Comparison of ENCODE assay signal across 8 mouse cellular contexts in genomic region chr17:29326531-29327529, GRCm38 (mm10). TPM values are rescaled to one million over a fixed set of nuclear protein-coding genes. Genes with fewer than 3 reads are reported as not detected.
A peak's percentile ranks its signal among the peaks of the same experiment; 100 is the strongest.
DNase-seq lines count a peak whose midpoint lies in the region; ATAC-seq and TF ChIP-seq lines count a peak whose summit lies in the region.

No protein-coding gene starts in this region.

- peak overlapping the region; percentile 61; the same call in 1 of the 2 replicates for H3K27ac ChIP-seq in layer of hippocampus, adult 2 months
- no peak overlapping the region for H3K27ac ChIP-seq in embryonic facial prominence, embryonic 14.5 days (replicated peaks; ENCODE audit: low read depth, low read length)
- peak overlapping the region; percentile 81 for H3K27ac ChIP-seq in hindbrain, embryonic 13.5 days
- peak overlapping the region; percentile 66 for H3K27ac ChIP-seq in midbrain, embryonic 11.5 days (ENCODE audit: low read depth, low read length)
- no peak overlapping the region for H3K27ac ChIP-seq in thymus, adult 2 months (ENCODE audit: control insufficient read depth, insufficient read depth, low read length)

- H3K9ac ChIP-seq in embryonic facial prominence, embryonic 14.5 days (ENCODE audit: low read depth, low read length): peak overlapping the region; percentile 48
- peak overlapping the region; percentile 67 for H3K9ac ChIP-seq in hindbrain, embryonic 13.5 days
- peak overlapping the region; percentile 66 for H3K9ac ChIP-seq in midbrain, embryonic 11.5 days (ENCODE audit: low read length)

- peak in 1 of 2 experiments; percentile 29 for DNase-seq in layer of hippocampus, adult 2 months (ENCODE audit: low spot score in 2 of 2)
- no peak for DNase-seq in layer of hippocampus, adult 18-20 months (ENCODE audit: low spot score in 2 of 2)
- DNase-seq in embryonic facial prominence, embryonic 14.5 days (ENCODE audit: low spot score): peak; percentile 58
- DNase-seq in midbrain, embryonic 11.5 days (ENCODE audit: low spot score, missing footprints): peak; percentile 96
- no peak for DNase-seq in T-cell, adult 2 months (ENCODE audit: low spot score)
- no peak for DNase-seq in thymus, adult 2 months
- DNase-seq in thymus, postnatal 0 days (ENCODE audit: low spot score): no peak

- H3K9me3 ChIP-seq in embryonic facial prominence, embryonic 14.5 days (ENCODE audit: control insufficient read depth, low read length): no peaks in the 10 kb centered on the region
- H3K9me3 ChIP-seq in hindbrain, embryonic 13.5 days: no peaks in the 10 kb centered on the region
- H3K9me3 ChIP-seq in midbrain, embryonic 11.5 days (ENCODE audit: control insufficient read depth, low read length): no peaks in the 10 kb centered on the region

- no peak for TF ChIP-seq POLR2A in thymus, adult 2 months (IDR thresholded peaks at IDR 0.05; ENCODE audit: control insufficient read depth, extremely low read depth, insufficient read depth, low read length, poor library complexity)

- no peak for TF ChIP-seq CTCF in layer of hippocampus, adult 2 months (conservative IDR thresholded peaks at IDR 0.05)
- no peak for TF ChIP-seq CTCF in thymus, adult 2 months (IDR thresholded peaks at IDR 0.05; ENCODE audit: borderline replicate concordance, control insufficient read depth, extremely low read depth, insufficient read depth, low read length, poor library complexity)

- H3K27me3 ChIP-seq in embryonic facial prominence, embryonic 14.5 days (replicated peaks; ENCODE audit: control insufficient read depth, insufficient read depth, low read length): peaks cover 27% of the 10 kb centered on the region
- peaks cover 38% of the 10 kb centered on the region for H3K27me3 ChIP-seq in hindbrain, embryonic 13.5 days
- H3K27me3 ChIP-seq in midbrain, embryonic 11.5 days (ENCODE audit: control insufficient read depth, insufficient read depth, low read length): peaks cover 17% of the 10 kb centered on the region
- no peaks in the 10 kb centered on the region for H3K27me3 ChIP-seq in thymus, adult 2 months (ENCODE audit: control insufficient read depth, insufficient read depth, low read length)

- H3K4me1 ChIP-seq in embryonic facial prominence, embryonic 14.5 days (ENCODE audit: control insufficient read depth, insufficient read depth, low read length): peaks cover 18% of the 10 kb centered on the region
- peaks cover 57% of the 10 kb centered on the region for H3K4me1 ChIP-seq in hindbrain, embryonic 13.5 days (replicated peaks)
- peaks cover 31% of the 10 kb centered on the region for H3K4me1 ChIP-seq in midbrain, embryonic 11.5 days (ENCODE audit: control insufficient read depth, insufficient read depth, low read length)
- peaks cover 2% of the 10 kb centered on the region for H3K4me1 ChIP-seq in thymus, adult 2 months (replicated peaks; ENCODE audit: control insufficient read depth, insufficient read depth, low read length)

- WGBS in embryonic facial prominence, embryonic 14.5 days: 15% methylated on average over 41 of the region's 52 CpGs
- WGBS in hindbrain, embryonic 13.5 days: 9% methylated on average over 52 of the region's 52 CpGs
- WGBS in midbrain, embryonic 11.5 days: 6% methylated on average over 52 of the region's 52 CpGs
- 82% methylated on average over 52 of the region's 52 CpGs for WGBS in thymus, adult 2 months

- ATAC-seq in embryonic facial prominence, embryonic 14.5 days (ENCODE audit: low read depth): peak; percentile 48; the same call in 1 of the 2 replicates
- peak; percentile 62 for ATAC-seq in hindbrain, embryonic 13.5 days (ENCODE audit: low FRiP score)
- ATAC-seq in midbrain, embryonic 11.5 days (ENCODE audit: low FRiP score): peak; percentile 75

- peak overlapping the region; percentile 58 for H3K4me2 ChIP-seq in embryonic facial prominence, embryonic 14.5 days (ENCODE audit: low read depth, low read length)
- peak overlapping the region; percentile 59 for H3K4me2 ChIP-seq in hindbrain, embryonic 13.5 days
- peak overlapping the region; percentile 61 for H3K4me2 ChIP-seq in midbrain, embryonic 11.5 days

- peaks cover 12% of the 10 kb centered on the region for H3K36me3 ChIP-seq in embryonic facial prominence, embryonic 14.5 days (ENCODE audit: control insufficient read depth, insufficient read depth, low read length)
- peaks cover 19% of the 10 kb centered on the region for H3K36me3 ChIP-seq in hindbrain, embryonic 13.5 days
- H3K36me3 ChIP-seq in midbrain, embryonic 11.5 days (ENCODE audit: control insufficient read depth, insufficient read depth, low read length): 0 out of 2 replicates have a peak, but pooled peaks cover 3% of the 10 kb centered on the region
- H3K36me3 ChIP-seq in thymus, adult 2 months (ENCODE audit: control insufficient read depth, insufficient read depth, low read length): peaks cover 5% of the 10 kb centered on the region

- H3K4me3 ChIP-seq in layer of hippocampus, adult 2 months: peak overlapping the region; percentile 38; the same call in 1 of the 2 replicates
- peak overlapping the region; percentile 30 for H3K4me3 ChIP-seq in embryonic facial prominence, embryonic 14.5 days (ENCODE audit: low read depth, low read length)
- H3K4me3 ChIP-seq in hindbrain, embryonic 13.5 days: peak overlapping the region; percentile 31
- peak overlapping the region; percentile 29 for H3K4me3 ChIP-seq in midbrain, embryonic 11.5 days (ENCODE audit: low read depth, low read length)
- H3K4me3 ChIP-seq in thymus, adult 2 months (ENCODE audit: control insufficient read depth, insufficient read depth, low read length): no peak overlapping the region

RNA-seq across cellular contexts. Expression of gene Pi16, which starts 9.3 kb away (rescaled TPM):
- total RNA-seq in layer of hippocampus, adult 2 months (2021): 1 to 10 TPM in 1 of 2 experiments, under 1 TPM in 1; 0.74 to 1.1 TPM
- total RNA-seq in layer of hippocampus, adult 18-20 months (2021): 1 to 10 TPM in 1 of 2 experiments, under 1 TPM in 1; 0.92 to 1.3 TPM
- polyA plus RNA-seq in embryonic facial prominence, embryonic 14.5 days (2014; fragmentation: Nextera tagmentation; extraction: Ambion mirVana): 1.8 and 3.0 TPM in 2 replicates
- polyA plus RNA-seq in hindbrain, embryonic 13.5 days (2015; fragmentation: Nextera tagmentation; extraction: Ambion mirVana): 1.3 and 2.0 TPM in 2 replicates
- 0.56 and 0.57 TPM in 2 replicates for polyA plus RNA-seq in midbrain, embryonic 11.5 days (2014; fragmentation: Nextera tagmentation; extraction: Ambion mirVana)
- 22.7 and 24.5 TPM in 2 replicates for polyA plus RNA-seq in thymus, adult 2 months (2012; rRNA removed)
- polyA plus RNA-seq in thymus, postnatal 0 days (2015; fragmentation: Nextera tagmentation; extraction: Ambion mirVana): 3.7 and 4.4 TPM in 2 replicates

RNA-seq across cellular contexts. Expression of gene Mtch1, which starts 20.9 kb away (rescaled TPM):
- total RNA-seq in layer of hippocampus, adult 2 months (2021): 100 to 1,000 TPM; 587 to 618 TPM
- total RNA-seq in layer of hippocampus, adult 18-20 months (2021): 100 to 1,000 TPM; 644 to 648 TPM
- polyA plus RNA-seq in embryonic facial prominence, embryonic 14.5 days (2014; fragmentation: Nextera tagmentation; extraction: Ambion mirVana): 396 and 441 TPM in 2 replicates
- 423 TPM in 2 replicates for polyA plus RNA-seq in hindbrain, embryonic 13.5 days (2015; fragmentation: Nextera tagmentation; extraction: Ambion mirVana)
- 348 and 375 TPM in 2 replicates for polyA plus RNA-seq in midbrain, embryonic 11.5 days (2014; fragmentation: Nextera tagmentation; extraction: Ambion mirVana)
- 332 and 354 TPM in 2 replicates for polyA plus RNA-seq in thymus, adult 2 months (2012; rRNA removed)
- polyA plus RNA-seq in thymus, postnatal 0 days (2015; fragmentation: Nextera tagmentation; extraction: Ambion mirVana): 144 and 154 TPM in 2 replicates

RNA-seq across cellular contexts. Expression of gene Fgd2, which starts 33.9 kb away (rescaled TPM):
- total RNA-seq in layer of hippocampus, adult 2 months (2021): 1 to 10 TPM; 3.8 to 4.4 TPM
- 1 to 10 TPM; 4.4 to 5.8 TPM for total RNA-seq in layer of hippocampus, adult 18-20 months (2021)
- 10.5 and 12.7 TPM in 2 replicates for polyA plus RNA-seq in embryonic facial prominence, embryonic 14.5 days (2014; fragmentation: Nextera tagmentation; extraction: Ambion mirVana)
- polyA plus RNA-seq in hindbrain, embryonic 13.5 days (2015; fragmentation: Nextera tagmentation; extraction: Ambion mirVana): 3.8 and 5.3 TPM in 2 replicates
- 2.2 and 2.4 TPM in 2 replicates for polyA plus RNA-seq in midbrain, embryonic 11.5 days (2014; fragmentation: Nextera tagmentation; extraction: Ambion mirVana)
- 40.0 and 56.0 TPM in 2 replicates for polyA plus RNA-seq in thymus, adult 2 months (2012; rRNA removed)
- polyA plus RNA-seq in thymus, postnatal 0 days (2015; fragmentation: Nextera tagmentation; extraction: Ambion mirVana): 6.8 and 7.2 TPM in 2 replicates

RNA-seq across cellular contexts. Expression of gene BC004004, which starts 58.2 kb away (rescaled TPM):
- total RNA-seq in layer of hippocampus, adult 2 months (2021): 10 to 100 TPM; 78.9 to 81.5 TPM
- 10 to 100 TPM; 84.9 to 94.4 TPM for total RNA-seq in layer of hippocampus, adult 18-20 months (2021)
- polyA plus RNA-seq in embryonic facial prominence, embryonic 14.5 days (2014; fragmentation: Nextera tagmentation; extraction: Ambion mirVana): 82.1 and 85.6 TPM in 2 replicates
- 108 and 111 TPM in 2 replicates for polyA plus RNA-seq in hindbrain, embryonic 13.5 days (2015; fragmentation: Nextera tagmentation; extraction: Ambion mirVana)
- 68.4 and 74.6 TPM in 2 replicates for polyA plus RNA-seq in midbrain, embryonic 11.5 days (2014; fragmentation: Nextera tagmentation; extraction: Ambion mirVana)
- 46.0 and 61.3 TPM in 2 replicates for polyA plus RNA-seq in thymus, adult 2 months (2012; rRNA removed)
- polyA plus RNA-seq in thymus, postnatal 0 days (2015; fragmentation: Nextera tagmentation; extraction: Ambion mirVana): 92.2 and 95.2 TPM in 2 replicates

Comparison
In these comparisons a context has a peak if more than half of its experiments do, and no peak if none do; other contexts are left out.
1. DNase-seq: peak in embryonic facial prominence, embryonic 14.5 days (single experiment) and midbrain, embryonic 11.5 days (single experiment); none in layer of hippocampus, adult 18-20 months (0 of 2), T-cell, adult 2 months (single experiment), thymus, adult 2 months (single experiment) and thymus, postnatal 0 days (single experiment).
2. H3K27ac ChIP-seq: peak in layer of hippocampus, adult 2 months (single experiment), hindbrain, embryonic 13.5 days (single experiment) and midbrain, embryonic 11.5 days (single experiment); none in embryonic facial prominence, embryonic 14.5 days (single experiment) and thymus, adult 2 months (single experiment).
3. Peak in every context shown above with its lines, with median percentiles within 50 percentile points of each other: ATAC-seq, H3K4me2 ChIP-seq and H3K9ac ChIP-seq.